Comparison of ENCODE assay signal across 8 mouse cellular contexts in the genomic region with DNA sequence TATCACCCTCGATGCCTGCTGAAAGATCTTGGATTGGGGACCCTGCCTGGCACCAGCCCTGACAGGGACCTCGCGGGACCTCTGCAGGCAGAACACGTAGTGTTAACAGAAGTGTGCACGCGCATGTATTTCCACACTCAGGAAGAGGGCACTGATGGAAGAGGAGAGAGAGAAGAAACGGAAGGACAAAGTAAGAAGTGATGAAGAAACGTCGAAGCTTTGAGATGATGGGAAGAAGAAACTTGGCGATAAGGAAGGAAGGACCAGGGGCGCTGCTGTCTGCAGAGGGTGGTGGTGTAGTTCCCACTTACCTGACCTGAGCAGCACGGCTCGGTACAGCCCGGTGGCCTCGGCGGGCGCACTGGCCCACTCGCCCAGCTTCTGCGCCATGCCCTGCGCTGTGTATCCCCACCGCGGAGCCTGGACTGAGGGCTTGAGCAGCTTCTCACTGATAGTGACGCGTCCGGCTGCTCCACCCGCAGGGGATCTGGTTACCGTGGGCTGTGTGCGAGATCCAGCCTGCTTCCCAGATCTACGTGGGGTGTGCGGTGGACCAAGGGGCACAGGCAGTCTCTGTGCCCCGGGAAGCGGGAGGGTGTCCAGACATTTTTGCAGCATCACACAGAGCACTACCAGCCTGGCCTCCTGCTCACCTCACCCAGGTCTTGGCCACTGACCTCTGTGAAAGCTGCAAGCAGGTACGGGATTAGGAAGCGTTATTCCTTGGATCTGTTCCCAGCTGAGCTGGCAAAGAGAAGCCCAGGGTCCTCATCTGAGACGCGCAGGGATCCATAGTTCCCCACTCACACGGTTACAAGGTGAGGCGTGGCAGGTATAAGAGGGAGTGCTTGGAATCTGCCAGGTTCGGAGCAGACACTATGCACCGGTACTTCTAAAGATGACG. TPM values are rescaled to one million over a fixed set of nuclear protein-coding genes. Genes with fewer than 3 reads are reported as not detected.
DNase-seq lines count a peak whose midpoint lies in the region; ATAC-seq and TF ChIP-seq lines count a peak whose summit lies in the region.

A gene (minus strand): TSS at position 830 of the 904 bp plus-strand sequence.

- ATAC-seq in heart, embryonic 11.5 days (replicated peaks; ENCODE audit: insufficient number of reproducible peaks, low FRiP score, low TSS enrichment): peak; percentile 64
- peak; percentile 75 for ATAC-seq in hindbrain, embryonic 15.5 days (ENCODE audit: low FRiP score, low read depth)
- ATAC-seq in liver, embryonic 15.5 days (ENCODE audit: insufficient read depth): no peak

- no peak for TF ChIP-seq POLR2A in cortical plate, adult 2 months (IDR thresholded peaks at IDR 0.05; ENCODE audit: extremely low read depth, insufficient read depth, low read length)

- H3K9me3 ChIP-seq in heart, embryonic 11.5 days (replicated peaks; ENCODE audit: control insufficient read depth, low read length): no peaks in the 10 kb centered on the region
- H3K9me3 ChIP-seq in hindbrain, embryonic 15.5 days: no peaks in the 10 kb centered on the region
- H3K9me3 ChIP-seq in liver, embryonic 15.5 days (replicated peaks): no peaks in the 10 kb centered on the region

- H3K4me1 ChIP-seq in heart, embryonic 11.5 days (ENCODE audit: control insufficient read depth, insufficient read depth, low read length): peaks cover 10% of the 10 kb centered on the region
- H3K4me1 ChIP-seq in cortical plate, adult 2 months (ENCODE audit: control insufficient read depth, insufficient read depth, low read length): no peaks in the 10 kb centered on the region
- H3K4me1 ChIP-seq in hindbrain, embryonic 15.5 days (replicated peaks): peaks cover 17% of the 10 kb centered on the region
- peaks cover 4% of the 10 kb centered on the region; the same call in 1 of the 2 replicates for H3K4me1 ChIP-seq in liver, embryonic 15.5 days (replicated peaks)

- peak within 1 kb of the TSS; percentile 68 for H3K4me2 ChIP-seq in heart, embryonic 11.5 days
- H3K4me2 ChIP-seq in hindbrain, embryonic 15.5 days: peak within 1 kb of the TSS; percentile 63
- H3K4me2 ChIP-seq in liver, embryonic 15.5 days: peak within 1 kb of the TSS; percentile 38

- H3K36me3 ChIP-seq in heart, embryonic 11.5 days (ENCODE audit: control insufficient read depth, insufficient read depth, low read length): no peaks in the 10 kb centered on the region
- no peaks in the 10 kb centered on the region for H3K36me3 ChIP-seq in hindbrain, embryonic 15.5 days
- no peaks in the 10 kb centered on the region for H3K36me3 ChIP-seq in liver, embryonic 15.5 days (replicated peaks)

- DNase-seq in heart, adult 8-10 months (ENCODE audit: low spot score): no peak
- DNase-seq in gastrocnemius, adult 18-20 months (ENCODE audit: low spot score): no peak
- DNase-seq in adrenal gland, adult 2 months: no peak
- DNase-seq in cerebellum, adult 9-11 months: no peak

- WGBS in heart, embryonic 11.5 days (ENCODE audit: insufficient replicate concordance): 9% methylated on average over 36 of the region's 41 CpGs
- WGBS in hindbrain, embryonic 15.5 days: 11% methylated on average over 41 of the region's 41 CpGs
- WGBS in liver, embryonic 15.5 days (ENCODE audit: insufficient replicate concordance): 9% methylated on average over 41 of the region's 41 CpGs

- peaks cover 32% of the 10 kb centered on the region for H3K27me3 ChIP-seq in heart, embryonic 11.5 days (ENCODE audit: control insufficient read depth, insufficient read depth, low read length)
- H3K27me3 ChIP-seq in hindbrain, embryonic 15.5 days: peaks cover 47% of the 10 kb centered on the region
- H3K27me3 ChIP-seq in liver, embryonic 15.5 days: peaks cover 39% of the 10 kb centered on the region

- no peak for TF ChIP-seq CTCF in cortical plate, adult 2 months (IDR thresholded peaks at IDR 0.05; ENCODE audit: extremely low read depth, insufficient read depth, low read length)

- peak within 1 kb of the TSS; percentile 41 for H3K4me3 ChIP-seq in heart, embryonic 11.5 days (ENCODE audit: low read depth, low read length)
- peak within 1 kb of the TSS; percentile 4; the same call in 1 of the 2 replicates for H3K4me3 ChIP-seq in cortical plate, adult 2 months (ENCODE audit: insufficient read depth, low read length)
- peak within 1 kb of the TSS; percentile 33 for H3K4me3 ChIP-seq in hindbrain, embryonic 15.5 days
- H3K4me3 ChIP-seq in liver, embryonic 15.5 days (replicated peaks): no peak within 1 kb of the TSS

- H3K9ac ChIP-seq in heart, embryonic 11.5 days (ENCODE audit: low read depth, low read length): 0 out of 2 replicates have a peak within 1 kb of the TSS, but pooled peaks have one; percentile 22
- H3K9ac ChIP-seq in hindbrain, embryonic 15.5 days: peak within 1 kb of the TSS; percentile 30; the same call in 1 of the 2 replicates
- no peak within 1 kb of the TSS for H3K9ac ChIP-seq in liver, embryonic 15.5 days

- H3K27ac ChIP-seq in heart, embryonic 11.5 days (ENCODE audit: low read depth, low read length): no peak within 1 kb of the TSS
- H3K27ac ChIP-seq in cortical plate, adult 2 months (ENCODE audit: insufficient read depth, low read length): no peak within 1 kb of the TSS
- no peak within 1 kb of the TSS for H3K27ac ChIP-seq in hindbrain, embryonic 15.5 days (replicated peaks)
- H3K27ac ChIP-seq in liver, embryonic 15.5 days (replicated peaks): no peak within 1 kb of the TSS

RNA-seq across cellular contexts. Expression of the gene that starts here (rescaled TPM):
- polyA plus RNA-seq in heart, embryonic 11.5 days (2014; fragmentation: Nextera tagmentation; extraction: Ambion mirVana): 0.23 and 0.30 TPM in 2 replicates
- total RNA-seq in heart, adult 8-10 months (2022): 1 to 10 TPM; 7.5 to 8.8 (median 8.2) TPM
- 498 and 520 TPM in 2 replicates for polyA plus RNA-seq in cortical plate, adult 2 months (2012; rRNA removed)
- 0.56 and 0.75 TPM in 2 replicates for polyA plus RNA-seq in hindbrain, embryonic 15.5 days (2015; fragmentation: Nextera tagmentation; extraction: Ambion mirVana)
- 0.07 TPM in 1 of 2 replicates, not detected in the other for polyA plus RNA-seq in liver, embryonic 15.5 days (2015; fragmentation: Nextera tagmentation; extraction: Ambion mirVana)
- 1 to 10 TPM; 4.5 to 6.8 TPM for total RNA-seq in gastrocnemius, adult 18-20 months (2021)
- 1 to 10 TPM; 4.3 to 5.2 TPM for total RNA-seq in adrenal gland, adult 2 months (2021)
- 1.1 and 1.2 TPM in 2 replicates for polyA plus RNA-seq in adrenal gland, adult 2 months (2012; rRNA removed)

Comparison
In these comparisons a context has a peak if more than half of its experiments do, and no peak if none do; other contexts are left out.
1. RNA of the gene that starts here (polyA plus RNA-seq): 498 to 520 TPM in cortical plate, adult 2 months; 1.1 to 1.2 TPM in adrenal gland, adult 2 months, 0.56 to 0.75 TPM in hindbrain, embryonic 15.5 days, 0.23 to 0.30 TPM in heart, embryonic 11.5 days and 0.07 TPM in liver, embryonic 15.5 days; every median in the first group is over 100 times any median in the second.
2. Peak in ATAC-seq, H3K4me3 ChIP-seq, H3K9ac ChIP-seq and H3K4me2 ChIP-seq in heart, embryonic 11.5 days; RNA of the gene not detected or under 1 TPM.
3. Peak in ATAC-seq, H3K4me3 ChIP-seq, H3K9ac ChIP-seq and H3K4me2 ChIP-seq in hindbrain, embryonic 15.5 days; RNA of the gene not detected or under 1 TPM.
4. Peak in every context shown above with its lines, with median percentiles within 50 percentile points of each other: H3K4me2 ChIP-seq.